Mouse (Mus musculus): ENCODE results near the gene Ptpn14.

The Ptpn14 gene

GRCm38 (mm10) chr1:189866621-189867020, 138.6 kb downstream of the Ptpn14 start:
- no peak for DNase-seq (ENCODE audit: low spot score in 2 of 2)

GRCm38 (mm10) chr1:189867034-189867433, 139.0 kb downstream of the Ptpn14 start:
- DNase-seq (ENCODE audit: low spot score in 2 of 2): peak; percentile 59 to 69

GRCm38 (mm10) chr1:189867497-189867896, 139.4 kb downstream of the Ptpn14 start:
- DNase-seq (ENCODE audit: low spot score in 2 of 2): peak; percentile 75 to 80

- no peak for DNase-seq (ENCODE audit: low spot score in 2 of 2)
Observed at GRCm38 (mm10) chr1:189868036-189868435, 140.0 kb downstream of the Ptpn14 start.

- no peak for DNase-seq (ENCODE audit: low spot score in 2 of 2)
Observed at GRCm38 (mm10) chr1:189869651-189870270, 141.7 kb downstream of the Ptpn14 start.

GRCm38 (mm10) chr1:189870539-189870938, 142.5 kb downstream of the Ptpn14 start:
- DNase-seq (ENCODE audit: low spot score in 2 of 2): no peak

- no peak for DNase-seq (ENCODE audit: low spot score in 2 of 2)
Observed at GRCm38 (mm10) chr1:189871625-189872024, 143.6 kb downstream of the Ptpn14 start.

GRCm38 (mm10) chr1:189872050-189872449, 144.0 kb downstream of the Ptpn14 start:
- no peak for DNase-seq (ENCODE audit: low spot score in 2 of 2)

- DNase-seq (ENCODE audit: low spot score in 2 of 2): peak in 1 of 2 experiments; percentile 50
Observed at GRCm38 (mm10) chr1:189873591-189873990, 145.5 kb downstream of the Ptpn14 start.

- no peak for DNase-seq (ENCODE audit: low spot score in 2 of 2)
Observed at GRCm38 (mm10) chr1:189875439-189875861, 147.4 kb downstream of the Ptpn14 start.

GRCm38 (mm10) chr1:189876162-189876561, 148.1 kb downstream of the Ptpn14 start:
- peak; percentile 55 to 66 for DNase-seq (ENCODE audit: low spot score in 2 of 2)

- DNase-seq (ENCODE audit: low spot score in 2 of 2): no peak
Observed at GRCm38 (mm10) chr1:189879212-189879611, 151.1 kb downstream of the Ptpn14 start.

- peak; percentile 58 to 72 for DNase-seq (ENCODE audit: low spot score in 2 of 2)
Observed at GRCm38 (mm10) chr1:189879965-189880364, 151.9 kb downstream of the Ptpn14 start.

GRCm38 (mm10) chr1:189880745-189881144, 152.7 kb downstream of the Ptpn14 start:
- DNase-seq (ENCODE audit: low spot score in 2 of 2): no peak

- DNase-seq (ENCODE audit: low spot score in 2 of 2): no peak
Observed at GRCm38 (mm10) chr1:189882886-189883285, 154.8 kb downstream of the Ptpn14 start.

- no peak for DNase-seq (ENCODE audit: low spot score in 2 of 2)
Observed at GRCm38 (mm10) chr1:189883531-189884170, 155.6 kb downstream of the Ptpn14 start.

GRCm38 (mm10) chr1:189884951-189885350, 156.9 kb downstream of the Ptpn14 start:
- DNase-seq (ENCODE audit: low spot score in 2 of 2): no peak

GRCm38 (mm10) chr1:189885975-189886374, 157.9 kb downstream of the Ptpn14 start:
- no peak for DNase-seq (ENCODE audit: low spot score in 2 of 2)

GRCm38 (mm10) chr1:189887518-189887917, 159.4 kb downstream of the Ptpn14 start:
- peak in 1 of 2 experiments; percentile 43 for DNase-seq (ENCODE audit: low spot score in 2 of 2)

GRCm38 (mm10) chr1:189888749-189889148, 160.7 kb downstream of the Ptpn14 start:
- DNase-seq (ENCODE audit: low spot score in 2 of 2): no peak

- DNase-seq (ENCODE audit: low spot score in 2 of 2): no peak
Observed at GRCm38 (mm10) chr1:189894191-189894590, 166.1 kb downstream of the Ptpn14 start.

- DNase-seq (ENCODE audit: low spot score in 2 of 2): no peak
Observed at GRCm38 (mm10) chr1:189897861-189898260, 169.8 kb downstream of the Ptpn14 start.

- no peak for DNase-seq (ENCODE audit: low spot score in 2 of 2)
Observed at GRCm38 (mm10) chr1:189898708-189899107, 170.6 kb downstream of the Ptpn14 start.
